Mouse (Mus musculus): ENCODE measurements around the gene Snapc2. TPM values are rescaled to one million over a fixed set of nuclear protein-coding genes. Genes with fewer than 3 reads are reported as not detected.

Gene Snapc2
- polyA plus RNA-seq, 1 experiment from 2014 or later = 57.1 TPM

DNA sequence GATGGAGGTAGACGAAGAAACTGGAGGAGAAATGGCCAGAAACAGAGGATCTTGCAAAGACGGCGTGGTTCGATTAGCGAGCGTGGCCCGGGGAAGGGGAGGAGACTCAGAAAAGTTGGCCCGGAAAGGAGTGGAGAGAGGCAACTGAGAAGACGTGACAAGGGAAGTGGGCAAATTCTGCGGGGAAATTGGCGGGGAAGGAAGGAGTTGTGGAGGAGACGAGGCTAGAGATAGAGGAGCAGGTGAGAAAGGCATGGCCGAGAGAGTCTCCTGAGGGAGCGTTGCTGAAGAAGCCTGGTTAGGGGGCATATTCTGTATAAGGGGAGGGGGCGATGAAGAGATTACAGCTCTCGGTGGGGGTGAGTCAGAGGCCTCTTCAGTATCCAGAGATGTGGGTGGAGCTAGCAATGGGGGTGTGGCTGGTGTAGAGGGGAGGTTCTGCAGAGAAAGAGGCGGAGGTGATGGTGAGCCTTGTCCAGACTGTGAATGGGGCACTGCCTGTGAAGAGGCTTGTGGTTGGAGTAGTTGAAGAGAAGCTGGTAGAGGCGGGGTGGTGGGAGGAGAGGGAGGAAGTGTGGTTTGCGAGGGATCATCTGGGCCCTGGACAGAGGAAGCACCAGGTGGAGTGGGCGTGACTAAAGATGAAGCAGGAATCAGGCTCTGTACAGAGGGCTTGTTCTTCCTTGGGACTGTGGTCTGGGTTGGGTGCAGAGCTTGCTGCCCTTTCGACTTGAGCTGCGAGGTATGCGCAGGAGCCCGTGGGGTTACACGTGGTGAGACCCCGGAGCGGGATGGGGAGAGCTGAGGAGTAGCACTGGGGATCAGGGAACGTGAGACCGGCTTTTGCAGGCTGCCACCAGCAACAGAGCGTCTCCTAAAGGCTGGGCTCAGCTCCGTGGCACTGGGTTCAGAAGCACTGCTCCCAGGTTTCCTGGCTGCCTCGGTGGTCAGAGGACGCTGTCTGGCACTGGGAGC is 38.6 kb upstream of the Snapc2 start:
- 10% methylated on average over 33 of the region's 33 CpGs for WGBS
- H3K4me3 ChIP-seq (ENCODE audit: low read depth, low read length) = peak overlapping the region; percentile 41
- peak overlapping the region; percentile 49 for H3K27ac ChIP-seq (ENCODE audit: low read length)
- no peak overlapping the region for H3K9ac ChIP-seq (replicated peaks; ENCODE audit: low read depth, low read length)
- ATAC-seq (ENCODE audit: insufficient number of reproducible peaks, insufficient read depth, low FRiP score, low read depth) = peak; percentile 61
- H3K36me3 ChIP-seq (ENCODE audit: control insufficient read depth, insufficient read depth, low read length) = no peaks in the 10 kb centered on the region; the same call in 1 of the 2 replicates
- H3K4me1 ChIP-seq (ENCODE audit: control insufficient read depth, insufficient read depth, low read length) = no peaks in the 10 kb centered on the region
- no peaks in the 10 kb centered on the region for H3K9me3 ChIP-seq (ENCODE audit: control insufficient read depth, low read depth, low read length)
- H3K4me2 ChIP-seq (replicated peaks; ENCODE audit: low read depth, low read length) = peak overlapping the region; percentile 89
- H3K27me3 ChIP-seq (ENCODE audit: control insufficient read depth, insufficient read depth, low read length) = no peaks in the 10 kb centered on the region

DNA sequence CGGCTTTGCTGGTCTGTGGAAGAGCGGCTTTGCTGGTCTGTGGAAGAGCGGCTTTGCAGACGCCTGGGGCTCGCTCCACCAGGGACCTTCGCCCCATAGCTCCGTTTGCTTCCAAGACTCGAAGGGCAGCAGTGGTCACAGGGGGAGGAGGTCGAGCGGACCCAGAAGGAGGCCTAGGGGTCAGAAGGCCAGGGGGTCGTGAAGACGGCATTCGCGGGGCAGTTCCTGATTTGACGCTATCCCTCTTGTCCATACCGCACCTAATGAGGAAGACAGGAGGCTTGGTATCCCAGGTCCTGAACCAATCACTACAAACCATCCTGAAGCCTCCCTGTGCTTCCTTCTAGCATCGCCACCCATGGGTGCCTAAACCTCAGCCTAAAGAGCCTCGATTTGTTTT is 36.6 kb upstream of the Snapc2 start:
- Histone ChIP-seq H3K9ac (replicated peaks; ENCODE audit: low read depth, low read length) (peak overlapping the region; percentile 28; the same call in 1 of the 2 replicates), H3K36me3 (ENCODE audit: control insufficient read depth, insufficient read depth, low read length) (no peaks in the 10 kb centered on the region), H3K4me1 (ENCODE audit: control insufficient read depth, insufficient read depth, low read length) (no peaks in the 10 kb centered on the region), H3K4me2 (replicated peaks; ENCODE audit: low read depth, low read length) (peak overlapping the region; percentile 68), H3K9me3 (ENCODE audit: control insufficient read depth, low read depth, low read length) (no peaks in the 10 kb centered on the region), H3K27me3 (ENCODE audit: control insufficient read depth, insufficient read depth, low read length) (no peaks in the 10 kb centered on the region), H3K4me3 (ENCODE audit: low read depth, low read length) (peak overlapping the region; percentile 44), H3K27ac (ENCODE audit: low read length) (no peak overlapping the region)
- ATAC-seq (ENCODE audit: insufficient number of reproducible peaks, insufficient read depth, low FRiP score, low read depth) = no peak
- WGBS = 6% methylated on average over 18 of the region's 18 CpGs

DNA sequence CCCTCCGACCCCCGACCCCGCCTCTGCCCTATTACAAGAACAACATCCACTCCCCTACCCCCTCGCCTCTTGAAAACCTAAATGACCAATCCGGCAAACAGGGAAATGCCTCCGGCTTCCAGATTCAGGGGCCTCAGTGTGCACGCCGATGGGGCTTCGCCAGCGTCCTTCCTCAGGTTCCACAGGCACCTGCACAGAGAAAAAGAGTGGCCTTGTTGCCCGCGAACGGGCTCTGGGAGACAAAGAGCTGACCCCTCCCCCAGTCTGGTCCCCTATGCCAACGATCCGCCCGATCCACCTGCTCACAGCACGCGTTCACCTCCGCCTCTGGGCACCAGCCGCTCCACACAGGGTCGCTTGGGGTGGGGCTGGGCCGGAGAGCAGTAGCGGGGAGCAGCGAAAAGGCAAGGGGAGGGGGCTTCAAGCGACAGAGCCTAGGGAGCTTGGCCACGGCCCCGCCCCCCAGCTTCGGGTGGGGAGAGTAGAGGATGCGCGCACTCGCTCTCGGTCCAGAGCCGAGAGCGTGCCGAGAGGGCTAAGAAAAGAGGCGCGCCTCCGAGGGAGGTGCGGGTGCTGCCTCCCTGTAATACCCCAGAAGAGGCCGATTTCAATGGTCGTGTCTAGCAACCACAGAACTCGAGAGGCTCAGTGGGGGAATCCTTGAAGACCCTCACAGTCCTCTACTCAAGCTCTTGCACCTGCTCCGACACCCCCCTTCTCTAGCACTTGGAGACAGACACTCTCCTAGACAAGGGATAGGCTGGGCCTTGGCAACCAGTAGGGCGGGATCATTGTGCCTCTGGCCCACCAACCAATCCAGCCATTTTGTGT is 35.9 kb upstream of the Snapc2 start, which contains the start of gene Prr36:
TSS of gene Prr36 (minus strand) at position 669 of the 831 bp plus-strand sequence.
- Histone ChIP-seq H3K4me3 (ENCODE audit: low read depth, low read length) (peak within 1 kb of the TSS; percentile 44), H3K9me3 (ENCODE audit: control insufficient read depth, low read depth, low read length) (no peaks in the 10 kb centered on the region), H3K4me2 (replicated peaks; ENCODE audit: low read depth, low read length) (peak within 1 kb of the TSS; percentile 68), H3K27me3 (ENCODE audit: control insufficient read depth, insufficient read depth, low read length) (no peaks in the 10 kb centered on the region), H3K36me3 (ENCODE audit: control insufficient read depth, insufficient read depth, low read length) (no peaks in the 10 kb centered on the region), H3K9ac (replicated peaks; ENCODE audit: low read depth, low read length) (peak within 1 kb of the TSS; percentile 28; the same call in 1 of the 2 replicates), H3K4me1 (ENCODE audit: control insufficient read depth, insufficient read depth, low read length) (no peaks in the 10 kb centered on the region), H3K27ac (ENCODE audit: low read length) (peak within 1 kb of the TSS; percentile 4; the same call in 1 of the 2 replicates)
- 2% methylated on average over 44 of the region's 44 CpGs for WGBS
- ATAC-seq (ENCODE audit: insufficient number of reproducible peaks, insufficient read depth, low FRiP score, low read depth) = peak; percentile 57

DNA sequence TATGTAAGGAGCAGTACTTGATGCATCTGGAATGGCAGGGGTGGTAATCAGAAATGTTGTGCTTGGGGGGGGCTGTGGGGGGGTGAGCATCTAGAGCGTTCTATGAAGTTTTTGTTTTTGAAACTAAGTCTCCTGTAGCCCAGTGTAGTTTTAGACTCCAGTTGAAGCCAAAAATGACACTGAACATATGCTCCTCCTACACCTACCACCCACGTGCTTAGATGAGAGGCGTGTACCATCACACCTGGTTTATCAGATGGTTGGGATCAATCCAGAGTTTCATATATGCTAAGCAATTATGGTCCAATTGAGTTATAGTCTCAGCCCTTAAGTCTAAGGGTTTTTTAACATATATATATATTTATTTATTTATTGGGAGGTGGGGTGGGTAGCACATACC is 33.3 kb upstream of the Snapc2 start:
- H3K4me2 ChIP-seq (replicated peaks; ENCODE audit: low read depth, low read length) = no peak overlapping the region
- no peak overlapping the region for H3K27ac ChIP-seq (ENCODE audit: low read length)
- 79% methylated on average over 3 of the region's 3 CpGs for WGBS
- no peak overlapping the region for H3K4me3 ChIP-seq (ENCODE audit: low read depth, low read length)
- H3K27me3 ChIP-seq (ENCODE audit: control insufficient read depth, insufficient read depth, low read length) = no peaks in the 10 kb centered on the region
- no peak overlapping the region for H3K9ac ChIP-seq (replicated peaks; ENCODE audit: low read depth, low read length)
- H3K36me3 ChIP-seq (ENCODE audit: control insufficient read depth, insufficient read depth, low read length) = no peaks in the 10 kb centered on the region
- ATAC-seq (ENCODE audit: insufficient number of reproducible peaks, insufficient read depth, low FRiP score, low read depth) = no peak
- no peaks in the 10 kb centered on the region for H3K9me3 ChIP-seq (ENCODE audit: control insufficient read depth, low read depth, low read length)
- H3K4me1 ChIP-seq (ENCODE audit: control insufficient read depth, insufficient read depth, low read length) = no peaks in the 10 kb centered on the region

DNA sequence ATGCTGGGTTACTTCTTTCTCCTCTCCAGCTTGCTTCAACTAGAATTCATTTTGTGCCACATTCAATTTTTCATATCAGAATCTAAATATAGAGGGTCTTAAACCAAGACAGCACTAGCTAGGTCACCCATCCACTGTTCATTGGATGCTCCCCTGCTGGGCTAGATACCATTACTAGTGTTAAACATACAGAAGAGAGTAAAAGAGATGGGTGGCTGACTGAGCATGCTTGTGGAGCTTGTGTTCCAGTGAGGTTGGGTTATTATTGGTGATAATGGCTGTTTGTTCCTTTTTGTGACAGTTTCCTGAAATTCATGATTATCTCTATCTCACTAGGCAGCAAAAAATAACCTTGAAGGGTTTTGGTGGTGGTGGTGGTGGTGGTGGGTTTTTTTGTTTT is 30.8 kb upstream of the Snapc2 start:
- no peaks in the 10 kb centered on the region for H3K36me3 ChIP-seq (ENCODE audit: control insufficient read depth, insufficient read depth, low read length)
- H3K27ac ChIP-seq (ENCODE audit: low read length) = no peak overlapping the region
- H3K4me2 ChIP-seq (replicated peaks; ENCODE audit: low read depth, low read length) = no peak overlapping the region
- no peak overlapping the region for H3K4me3 ChIP-seq (ENCODE audit: low read depth, low read length)
- H3K9me3 ChIP-seq (ENCODE audit: control insufficient read depth, low read depth, low read length) = no peaks in the 10 kb centered on the region
- H3K9ac ChIP-seq (replicated peaks; ENCODE audit: low read depth, low read length) = no peak overlapping the region
- H3K27me3 ChIP-seq (ENCODE audit: control insufficient read depth, insufficient read depth, low read length) = no peaks in the 10 kb centered on the region
- ATAC-seq (ENCODE audit: insufficient number of reproducible peaks, insufficient read depth, low FRiP score, low read depth) = no peak
- H3K4me1 ChIP-seq (ENCODE audit: control insufficient read depth, insufficient read depth, low read length) = no peaks in the 10 kb centered on the region

DNA sequence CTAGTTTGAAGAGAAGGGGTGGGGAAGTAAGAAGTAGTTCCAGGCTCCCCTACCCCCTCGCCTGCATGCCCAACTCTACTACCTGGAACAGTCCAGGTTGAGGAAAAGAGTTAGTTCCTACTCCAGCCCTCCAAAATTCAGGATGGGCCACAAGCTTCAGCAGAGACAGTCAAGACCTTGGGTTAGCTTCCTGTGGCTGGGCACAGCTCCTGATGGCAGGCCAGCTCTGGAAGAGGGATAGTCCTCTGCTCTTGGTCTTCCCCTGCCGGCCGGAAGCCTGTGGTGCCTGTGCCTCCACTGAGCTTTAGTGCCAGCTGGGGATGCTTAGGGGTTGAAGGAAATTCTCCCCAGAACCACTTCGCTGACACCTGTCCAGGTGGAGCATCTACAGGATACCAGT is 26.6 kb upstream of the Snapc2 start:
- Histone ChIP-seq H3K4me2 (replicated peaks; ENCODE audit: low read depth, low read length) (peak overlapping the region; percentile 53), H3K4me1 (ENCODE audit: control insufficient read depth, insufficient read depth, low read length) (no peaks in the 10 kb centered on the region), H3K9ac (replicated peaks; ENCODE audit: low read depth, low read length) (no peak overlapping the region), H3K9me3 (ENCODE audit: control insufficient read depth, low read depth, low read length) (no peaks in the 10 kb centered on the region), H3K36me3 (ENCODE audit: control insufficient read depth, insufficient read depth, low read length) (no peaks in the 10 kb centered on the region), H3K27me3 (ENCODE audit: control insufficient read depth, insufficient read depth, low read length) (no peaks in the 10 kb centered on the region), H3K27ac (ENCODE audit: low read length) (no peak overlapping the region), H3K4me3 (ENCODE audit: low read depth, low read length) (peak overlapping the region; percentile 27)
- 26% methylated on average over 4 of the region's 4 CpGs for WGBS
- no peak for ATAC-seq (ENCODE audit: insufficient number of reproducible peaks, insufficient read depth, low FRiP score, low read depth)

DNA sequence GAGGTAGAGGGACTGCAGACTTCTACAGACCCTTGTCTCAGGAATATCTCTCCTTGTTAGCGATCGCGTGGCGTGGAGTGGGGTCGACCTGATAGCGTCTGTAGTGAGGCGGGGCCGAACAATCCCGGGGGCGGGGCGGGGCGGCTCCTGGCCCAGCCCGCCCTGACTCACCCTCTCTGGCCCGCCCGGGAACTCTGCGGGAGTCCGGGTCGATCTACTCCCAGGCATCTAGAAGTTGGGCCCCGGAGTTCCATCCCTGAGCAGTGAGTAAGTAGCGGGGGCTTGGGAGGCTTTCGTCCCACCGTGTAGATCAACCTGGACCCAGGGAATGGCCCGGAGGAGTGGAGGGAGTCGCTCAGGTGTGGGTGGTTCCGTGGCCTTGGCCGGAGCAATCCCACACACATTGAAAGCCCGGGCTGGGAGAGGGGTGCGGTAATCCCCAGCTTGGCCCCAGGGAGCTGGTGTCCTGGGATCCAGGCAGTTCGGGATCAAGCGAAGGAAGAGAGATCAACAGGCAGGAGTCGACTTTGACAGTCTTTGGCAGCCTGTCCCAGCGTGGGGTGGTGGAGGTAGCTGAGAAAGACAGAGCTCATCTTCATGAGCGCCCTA is 26.0 kb upstream of the Snapc2 start, which contains the start of gene Lrrc8e:
TSS of gene Lrrc8e (plus strand) at position 89 of the 609 bp plus-strand sequence.
- Histone ChIP-seq H3K9me3 (ENCODE audit: control insufficient read depth, low read depth, low read length) (no peaks in the 10 kb centered on the region), H3K4me1 (ENCODE audit: control insufficient read depth, insufficient read depth, low read length) (no peaks in the 10 kb centered on the region), H3K27ac (ENCODE audit: low read length) (no peak within 1 kb of the TSS), H3K4me2 (replicated peaks; ENCODE audit: low read depth, low read length) (peak within 1 kb of the TSS; percentile 53), H3K36me3 (ENCODE audit: control insufficient read depth, insufficient read depth, low read length) (no peaks in the 10 kb centered on the region), H3K27me3 (ENCODE audit: control insufficient read depth, insufficient read depth, low read length) (no peaks in the 10 kb centered on the region), H3K9ac (replicated peaks; ENCODE audit: low read depth, low read length) (no peak within 1 kb of the TSS), H3K4me3 (ENCODE audit: low read depth, low read length) (peak within 1 kb of the TSS; percentile 27)
- ATAC-seq (ENCODE audit: insufficient number of reproducible peaks, insufficient read depth, low FRiP score, low read depth) = peak; percentile 80
- WGBS = 5% methylated on average over 33 of the region's 33 CpGs

DNA sequence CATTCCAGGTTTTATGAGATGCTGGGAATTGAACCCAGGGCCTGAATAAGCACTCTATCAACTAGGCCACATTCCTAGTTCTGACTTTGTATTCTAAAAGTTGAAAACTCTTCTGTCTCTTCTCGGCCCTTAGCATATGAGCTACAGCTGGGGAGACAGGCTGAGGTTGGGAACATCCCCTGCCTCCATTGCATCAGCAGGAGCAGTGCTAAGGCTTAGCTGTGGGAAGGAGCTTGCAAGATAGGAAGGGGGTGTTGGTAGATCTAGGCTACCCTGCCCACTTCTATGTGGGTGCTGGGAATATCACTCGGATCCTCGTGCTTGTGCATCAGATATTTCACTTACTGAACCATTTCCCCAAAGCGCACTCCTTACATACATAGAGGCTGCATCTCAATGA is 25.0 kb upstream of the Snapc2 start:
- Histone ChIP-seq H3K27ac (ENCODE audit: low read length) (no peak overlapping the region), H3K4me2 (replicated peaks; ENCODE audit: low read depth, low read length) (no peak overlapping the region), H3K9ac (replicated peaks; ENCODE audit: low read depth, low read length) (no peak overlapping the region), H3K4me3 (ENCODE audit: low read depth, low read length) (no peak overlapping the region), H3K27me3 (ENCODE audit: control insufficient read depth, insufficient read depth, low read length) (no peaks in the 10 kb centered on the region), H3K4me1 (ENCODE audit: control insufficient read depth, insufficient read depth, low read length) (no peaks in the 10 kb centered on the region), H3K9me3 (ENCODE audit: control insufficient read depth, low read depth, low read length) (no peaks in the 10 kb centered on the region), H3K36me3 (ENCODE audit: control insufficient read depth, insufficient read depth, low read length) (no peaks in the 10 kb centered on the region)
- 95% methylated on average over 4 of the region's 4 CpGs for WGBS
- ATAC-seq (ENCODE audit: insufficient number of reproducible peaks, insufficient read depth, low FRiP score, low read depth) = no peak
